Mouse (Mus musculus): ENCODE data around the gene Prkca.

DNA sequence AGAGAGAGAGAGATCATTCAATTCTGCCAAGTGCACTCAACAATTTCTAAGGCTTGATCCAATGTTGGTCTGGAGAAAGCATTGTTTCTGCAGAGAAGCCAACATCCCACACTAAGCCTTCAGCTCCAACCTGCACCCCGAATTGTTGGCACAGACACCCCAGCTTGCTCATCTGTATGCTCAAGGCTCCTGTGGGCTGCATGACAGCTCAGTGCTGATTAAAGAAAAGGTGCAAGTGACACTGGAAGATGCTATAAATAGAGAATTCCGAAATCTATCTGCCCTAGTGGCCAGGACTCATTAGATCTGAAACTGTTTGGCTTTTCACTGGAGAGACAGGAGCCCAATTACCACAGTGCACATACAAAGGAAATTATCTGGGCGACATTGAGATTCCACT is 207.4 kb downstream of the Prkca start:
- TF ChIP-seq CTCF (IDR thresholded peaks at IDR 0.05; ENCODE audit: control insufficient read depth, insufficient read depth, insufficient read length) (no peak), FOSL1 (IDR thresholded peaks at IDR 0.05; ENCODE audit: insufficient read depth, low read length, poor library complexity, severe bottlenecking) (no peak), MYOD1 (IDR thresholded peaks at IDR 0.05; ENCODE audit: control insufficient read depth, insufficient read length, low read depth) (no peak), USF1 (IDR thresholded peaks at IDR 0.05; ENCODE audit: low read depth) (no peak), MYOG (IDR thresholded peaks at IDR 0.05; ENCODE audit: control insufficient read depth, extremely low read depth, insufficient read length) (no peak), MAX (IDR thresholded peaks at IDR 0.05) (no peak)
